Mouse (Mus musculus): ENCODE measurements at regions not wholly inside any gene's neighbourhood (a gene's known extent, or its start where the extent isn't known, plus 50 kb on each side); places are given as distances from the start of the nearest gene placed in this dataset.

GRCm38 (mm10) chr10:126763976-126764375 lies 137.2 kb downstream of the Atp23 start:
- no peaks in the 10 kb centered on the region for H3K36me3 ChIP-seq (ENCODE audit: control insufficient read depth, insufficient read depth, low read length)
- no peaks in the 10 kb centered on the region for H3K9me3 ChIP-seq (ENCODE audit: control insufficient read depth, low read length)
- no peak overlapping the region for H3K4me2 ChIP-seq (replicated peaks; ENCODE audit: low read depth, low read length)
- no peak for DNase-seq (ENCODE audit: low spot score)
- no peaks in the 10 kb centered on the region for H3K27me3 ChIP-seq (ENCODE audit: control insufficient read depth, insufficient read depth, low read length)
- WGBS, result 69% methylated on average over 5 of the region's 5 CpGs
- no peak overlapping the region for H3K9ac ChIP-seq (ENCODE audit: low read depth, low read length)
- ATAC-seq (ENCODE audit: low FRiP score), result no peak
- H3K27ac ChIP-seq (ENCODE audit: low read depth, low read length), result no peak overlapping the region
- no peaks in the 10 kb centered on the region for H3K4me1 ChIP-seq (replicated peaks; ENCODE audit: control insufficient read depth, insufficient read depth, low read length)
- H3K4me3 ChIP-seq (ENCODE audit: low read depth, low read length), result no peak overlapping the region

DNA sequence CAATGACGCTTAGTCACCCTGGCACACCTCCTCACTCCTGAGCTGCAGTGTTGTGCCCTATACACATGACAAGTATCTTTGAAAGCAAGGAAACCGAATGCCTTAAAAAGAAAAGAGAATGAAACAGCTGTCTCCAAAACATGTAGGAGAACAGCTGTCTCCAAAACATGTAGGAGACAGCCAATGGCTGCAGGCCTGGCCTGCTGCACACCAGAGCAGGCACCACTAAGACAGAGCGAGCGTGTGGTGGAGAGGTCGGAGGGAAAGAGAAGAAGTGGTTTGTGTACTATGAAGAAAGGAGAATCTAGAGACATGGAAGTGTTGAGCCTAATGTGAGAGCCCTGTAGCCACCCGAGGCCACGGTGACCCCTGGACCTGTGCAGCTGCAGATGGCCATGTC lies 142.5 kb downstream of the Atp23 start:
- Histone ChIP-seq H3K27me3 (ENCODE audit: control insufficient read depth, insufficient read depth, low read length) (no peaks in the 10 kb centered on the region), H3K9ac (ENCODE audit: low read depth, low read length) (no peak overlapping the region), H3K4me1 (replicated peaks; ENCODE audit: control insufficient read depth, insufficient read depth, low read length) (no peaks in the 10 kb centered on the region), H3K27ac (ENCODE audit: low read depth, low read length) (no peak overlapping the region), H3K9me3 (ENCODE audit: control insufficient read depth, low read length) (no peaks in the 10 kb centered on the region), H3K4me2 (replicated peaks; ENCODE audit: low read depth, low read length) (no peak overlapping the region), H3K36me3 (ENCODE audit: control insufficient read depth, insufficient read depth, low read length) (no peaks in the 10 kb centered on the region), H3K4me3 (ENCODE audit: low read depth, low read length) (no peak overlapping the region)
- 92% methylated on average over 7 of the region's 7 CpGs for WGBS
- no peak for DNase-seq (ENCODE audit: low spot score)
- no peak for ATAC-seq (ENCODE audit: low FRiP score)

DNA sequence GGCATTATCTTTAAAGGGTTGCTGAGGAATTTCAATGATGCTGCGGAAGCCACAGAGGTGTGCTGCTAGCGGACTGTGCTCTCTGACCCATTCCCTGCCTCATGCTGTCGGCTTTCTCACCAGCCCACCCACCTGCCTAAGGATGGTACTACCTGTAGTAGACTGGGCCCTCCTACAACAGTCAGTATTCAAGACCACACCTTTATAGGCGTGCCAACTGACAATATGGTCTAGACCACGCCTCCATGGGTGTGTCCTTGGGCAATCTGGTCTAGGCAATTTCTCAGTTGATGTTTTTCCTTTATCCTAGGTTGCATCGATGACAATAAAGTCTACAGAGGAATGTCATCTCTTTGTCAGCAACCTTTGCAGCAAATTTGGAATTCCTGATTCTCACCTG lies 148.0 kb downstream of the Atp23 start:
- DNase-seq (ENCODE audit: low spot score) (no peak), ATAC-seq (ENCODE audit: low FRiP score) (no peak)
- Histone ChIP-seq H3K36me3 (ENCODE audit: control insufficient read depth, insufficient read depth, low read length) (no peaks in the 10 kb centered on the region), H3K4me3 (ENCODE audit: low read depth, low read length) (no peak overlapping the region), H3K27ac (ENCODE audit: low read depth, low read length) (no peak overlapping the region), H3K9me3 (ENCODE audit: control insufficient read depth, low read length) (no peaks in the 10 kb centered on the region), H3K4me1 (replicated peaks; ENCODE audit: control insufficient read depth, insufficient read depth, low read length) (peaks cover 5% of the 10 kb centered on the region; the same call in 1 of the 2 replicates), H3K4me2 (replicated peaks; ENCODE audit: low read depth, low read length) (no peak overlapping the region), H3K27me3 (ENCODE audit: control insufficient read depth, insufficient read depth, low read length) (no peaks in the 10 kb centered on the region), H3K9ac (ENCODE audit: low read depth, low read length) (no peak overlapping the region)
- 79% methylated on average over 6 of the region's 6 CpGs for WGBS

DNA sequence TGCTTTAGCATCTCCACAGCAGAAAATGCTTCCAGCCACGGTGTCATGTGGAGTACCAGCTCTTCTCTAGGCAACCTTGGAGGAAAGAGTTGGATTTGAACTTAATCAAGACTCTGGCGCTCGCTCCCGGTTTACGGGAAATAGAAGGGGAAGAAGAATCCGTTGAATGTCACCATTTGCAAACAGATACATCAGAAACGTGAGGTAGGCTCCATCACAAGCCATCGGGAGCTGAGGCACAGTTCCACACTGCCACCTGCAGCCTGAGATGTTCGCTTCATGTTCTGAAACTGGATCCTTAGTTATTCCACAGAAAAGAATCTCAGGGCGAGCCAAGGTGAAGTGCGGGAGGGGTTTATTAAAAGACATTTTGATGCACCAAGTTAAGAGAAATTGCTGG lies 148.5 kb downstream of the Atp23 start:
- Histone ChIP-seq H3K9me3 (ENCODE audit: control insufficient read depth, low read length) (no peaks in the 10 kb centered on the region), H3K27ac (ENCODE audit: low read depth, low read length) (no peak overlapping the region), H3K9ac (ENCODE audit: low read depth, low read length) (no peak overlapping the region), H3K4me2 (replicated peaks; ENCODE audit: low read depth, low read length) (no peak overlapping the region), H3K4me3 (ENCODE audit: low read depth, low read length) (no peak overlapping the region), H3K27me3 (ENCODE audit: control insufficient read depth, insufficient read depth, low read length) (no peaks in the 10 kb centered on the region), H3K36me3 (ENCODE audit: control insufficient read depth, insufficient read depth, low read length) (no peaks in the 10 kb centered on the region), H3K4me1 (replicated peaks; ENCODE audit: control insufficient read depth, insufficient read depth, low read length) (peaks cover 5% of the 10 kb centered on the region; the same call in 1 of the 2 replicates)
- DNase-seq (ENCODE audit: low spot score) (peak; percentile 10), ATAC-seq (ENCODE audit: low FRiP score) (no peak)
- WGBS, result 64% methylated on average over 11 of the region's 11 CpGs

- DNase-seq (ENCODE audit: low spot score) (peak; percentile 13), ATAC-seq (ENCODE audit: low FRiP score) (peak; percentile 84)
- Histone ChIP-seq H3K36me3 (ENCODE audit: control insufficient read depth, insufficient read depth, low read length) (no peaks in the 10 kb centered on the region), H3K4me1 (replicated peaks; ENCODE audit: control insufficient read depth, insufficient read depth, low read length) (peaks cover 5% of the 10 kb centered on the region; the same call in 1 of the 2 replicates), H3K4me3 (ENCODE audit: low read depth, low read length) (no peak overlapping the region), H3K27me3 (ENCODE audit: control insufficient read depth, insufficient read depth, low read length) (no peaks in the 10 kb centered on the region), H3K9ac (ENCODE audit: low read depth, low read length) (no peak overlapping the region), H3K4me2 (replicated peaks; ENCODE audit: low read depth, low read length) (no peak overlapping the region), H3K27ac (ENCODE audit: low read depth, low read length) (peak overlapping the region; percentile 24; the same call in 1 of the 2 replicates), H3K9me3 (ENCODE audit: control insufficient read depth, low read length) (no peaks in the 10 kb centered on the region)
- WGBS, result 33% methylated on average over 17 of the region's 17 CpGs
These were observed 152.3 kb downstream of the Atp23 start for GRCm38 (mm10) chr10:126748696-126749466.

- Histone ChIP-seq H3K9me3 (ENCODE audit: control insufficient read depth, low read length) (no peaks in the 10 kb centered on the region), H3K4me1 (replicated peaks; ENCODE audit: control insufficient read depth, insufficient read depth, low read length) (no peaks in the 10 kb centered on the region), H3K9ac (ENCODE audit: low read depth, low read length) (no peak overlapping the region), H3K4me2 (replicated peaks; ENCODE audit: low read depth, low read length) (no peak overlapping the region), H3K27ac (ENCODE audit: low read depth, low read length) (no peak overlapping the region), H3K27me3 (ENCODE audit: control insufficient read depth, insufficient read depth, low read length) (no peaks in the 10 kb centered on the region), H3K4me3 (ENCODE audit: low read depth, low read length) (no peak overlapping the region), H3K36me3 (ENCODE audit: control insufficient read depth, insufficient read depth, low read length) (no peaks in the 10 kb centered on the region)
- DNase-seq (ENCODE audit: low spot score), result no peak
- 58% methylated on average over 2 of the region's 2 CpGs for WGBS
- ATAC-seq (ENCODE audit: low FRiP score), result no peak
These were observed 166.5 kb downstream of the Atp23 start for GRCm38 (mm10) chr10:126734661-126735060.

- no peak for ATAC-seq (ENCODE audit: low FRiP score)
- H3K9ac ChIP-seq (ENCODE audit: low read depth, low read length), result no peak overlapping the region
- H3K36me3 ChIP-seq (ENCODE audit: control insufficient read depth, insufficient read depth, low read length), result no peaks in the 10 kb centered on the region
- no peaks in the 10 kb centered on the region for H3K9me3 ChIP-seq (ENCODE audit: control insufficient read depth, low read length)
- H3K4me2 ChIP-seq (replicated peaks; ENCODE audit: low read depth, low read length), result no peak overlapping the region
- H3K4me1 ChIP-seq (replicated peaks; ENCODE audit: control insufficient read depth, insufficient read depth, low read length), result no peaks in the 10 kb centered on the region
- DNase-seq (ENCODE audit: low spot score), result no peak
- WGBS, result 91% methylated on average over 4 of the region's 4 CpGs
- H3K4me3 ChIP-seq (ENCODE audit: low read depth, low read length), result no peak overlapping the region
- no peak overlapping the region for H3K27ac ChIP-seq (ENCODE audit: low read depth, low read length)
- no peaks in the 10 kb centered on the region for H3K27me3 ChIP-seq (ENCODE audit: control insufficient read depth, insufficient read depth, low read length)
These were observed 173.3 kb downstream of the Atp23 start for GRCm38 (mm10) chr10:126727840-126728239.

DNA sequence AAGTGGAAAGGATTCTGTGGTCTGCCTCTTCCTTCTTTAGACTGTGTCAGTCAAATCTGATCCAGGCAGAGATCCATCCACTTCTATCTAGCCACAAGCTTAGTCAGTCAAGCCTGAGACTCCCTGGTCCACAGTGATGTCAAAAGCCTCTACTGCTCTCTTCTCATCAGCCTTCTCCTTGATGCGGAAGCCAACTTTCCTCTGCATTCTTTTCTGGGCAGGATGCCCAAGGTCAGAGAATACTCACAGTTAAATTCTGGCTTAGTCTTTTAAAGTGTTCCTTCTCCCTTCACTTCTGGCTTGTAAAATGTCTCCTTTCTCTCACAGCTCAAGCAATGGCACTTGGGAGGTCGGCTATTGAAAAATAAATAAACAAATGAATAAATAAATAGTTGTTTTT lies 183.2 kb downstream of the Atp23 start:
- H3K36me3 ChIP-seq (ENCODE audit: control insufficient read depth, insufficient read depth, low read length), result no peaks in the 10 kb centered on the region
- H3K9me3 ChIP-seq (ENCODE audit: control insufficient read depth, low read length), result no peaks in the 10 kb centered on the region
- ATAC-seq (ENCODE audit: low FRiP score), result no peak
- DNase-seq (ENCODE audit: low spot score), result no peak
- H3K9ac ChIP-seq (ENCODE audit: low read depth, low read length), result no peak overlapping the region
- no peak overlapping the region for H3K4me3 ChIP-seq (ENCODE audit: low read depth, low read length)
- no peaks in the 10 kb centered on the region for H3K27me3 ChIP-seq (ENCODE audit: control insufficient read depth, insufficient read depth, low read length)
- no peak overlapping the region for H3K27ac ChIP-seq (ENCODE audit: low read depth, low read length)
- H3K4me2 ChIP-seq (replicated peaks; ENCODE audit: low read depth, low read length), result no peak overlapping the region
- 82% methylated on average over 2 of the region's 2 CpGs for WGBS
- H3K4me1 ChIP-seq (replicated peaks; ENCODE audit: control insufficient read depth, insufficient read depth, low read length), result no peaks in the 10 kb centered on the region

- DNase-seq (ENCODE audit: low spot score) (no peak), ATAC-seq (ENCODE audit: low FRiP score) (no peak)
- no peak overlapping the region for H3K27ac ChIP-seq (ENCODE audit: low read depth, low read length)
- no peak overlapping the region for H3K4me2 ChIP-seq (replicated peaks; ENCODE audit: low read depth, low read length)
- no peaks in the 10 kb centered on the region for H3K27me3 ChIP-seq (ENCODE audit: control insufficient read depth, insufficient read depth, low read length)
- no peaks in the 10 kb centered on the region for H3K4me1 ChIP-seq (replicated peaks; ENCODE audit: control insufficient read depth, insufficient read depth, low read length)
- no peaks in the 10 kb centered on the region for H3K36me3 ChIP-seq (ENCODE audit: control insufficient read depth, insufficient read depth, low read length)
- no peak overlapping the region for H3K4me3 ChIP-seq (ENCODE audit: low read depth, low read length)
- WGBS, result 56% methylated on average over 3 of the region's 3 CpGs
- no peaks in the 10 kb centered on the region for H3K9me3 ChIP-seq (ENCODE audit: control insufficient read depth, low read length)
- no peak overlapping the region for H3K9ac ChIP-seq (ENCODE audit: low read depth, low read length)
These were observed 189.4 kb downstream of the Atp23 start for GRCm38 (mm10) chr10:126711758-126712157.
